Mouse (Mus musculus): Measurements from ENCODE around the gene Nceh1. TPM values are rescaled to one million over a fixed set of nuclear protein-coding genes. Genes with fewer than 3 reads are reported as not detected.
A peak's percentile ranks its signal among the peaks of the same experiment; 100 is the strongest.
"Not testable (repeated sequence)": the region's sequence is repeated elsewhere in the genome, so short reads cannot be mapped to it uniquely, and the experiment has no call there.

Nceh1 gene
- polyA plus RNA-seq, 1 experiment from 2014 or later: 14.0 TPM

DNA sequence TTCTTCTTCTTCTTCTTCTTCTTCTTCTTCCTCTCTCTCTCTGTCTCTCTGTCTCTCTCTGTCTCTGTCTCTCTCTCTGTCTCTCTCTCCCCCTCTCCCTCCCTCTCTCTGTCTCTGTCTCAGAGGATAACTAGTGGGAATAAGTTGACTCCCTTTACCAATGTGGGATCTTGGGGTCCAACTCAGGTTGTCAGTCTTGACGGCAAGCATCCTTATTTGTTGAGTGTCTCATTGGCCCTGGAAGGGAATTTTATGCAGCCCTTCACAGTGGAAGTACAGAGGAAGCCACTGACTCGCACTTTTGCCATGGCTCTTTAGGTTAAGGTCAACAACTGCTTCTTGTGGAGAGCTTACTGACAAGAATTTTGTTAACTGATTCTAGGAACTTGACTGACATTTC, 105.5 kb downstream of the Nceh1 start:
- no peak for ATAC-seq (ENCODE audit: extremely low read depth, insufficient number of reproducible peaks, low FRiP score, low TSS enrichment)
- no peaks in the 10 kb centered on the region for H3K36me3 ChIP-seq
- H3K27me3 ChIP-seq (replicated peaks): 0 out of 2 replicates have a peak, but pooled peaks cover 2% of the 10 kb centered on the region
- H3K9ac ChIP-seq: no peak overlapping the region
- 50% methylated on average over 2 of the region's 2 CpGs for WGBS
- H3K4me1 ChIP-seq: peaks cover 16% of the 10 kb centered on the region
- H3K9me3 ChIP-seq: no peaks in the 10 kb centered on the region
- no peak overlapping the region for H3K4me2 ChIP-seq
- no peak overlapping the region for H3K4me3 ChIP-seq
- H3K27ac ChIP-seq (replicated peaks): no peak overlapping the region

DNA sequence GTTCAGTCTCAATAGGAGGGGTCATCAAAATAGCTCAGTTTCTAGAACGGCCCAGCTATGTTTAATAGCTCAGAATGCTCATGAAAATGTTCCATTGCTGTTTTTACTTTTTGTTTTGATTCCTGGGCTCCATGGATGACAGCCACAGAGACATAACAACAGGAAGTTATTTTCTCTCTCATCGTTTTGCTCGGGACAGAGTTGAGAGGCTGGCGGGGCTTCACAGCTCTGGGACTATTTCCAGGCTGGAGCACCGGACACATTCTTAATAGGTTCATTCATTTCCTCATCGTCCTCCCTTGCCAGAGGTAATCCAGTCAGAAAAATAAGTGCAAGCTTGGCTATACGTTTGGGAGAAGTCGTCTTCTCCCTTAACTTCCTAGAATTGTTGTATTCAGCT, 106.1 kb downstream of the Nceh1 start:
- 32% methylated on average over 8 of the region's 8 CpGs for WGBS
- H3K36me3 ChIP-seq: no peaks in the 10 kb centered on the region
- H3K4me1 ChIP-seq: peaks cover 10% of the 10 kb centered on the region
- no peak for ATAC-seq (ENCODE audit: extremely low read depth, insufficient number of reproducible peaks, low FRiP score, low TSS enrichment)
- H3K4me3 ChIP-seq: no peak overlapping the region
- 0 out of 2 replicates have a peak, but pooled peaks cover 2% of the 10 kb centered on the region for H3K27me3 ChIP-seq (replicated peaks)
- H3K9me3 ChIP-seq: no peaks in the 10 kb centered on the region
- no peak overlapping the region for H3K9ac ChIP-seq
- no peak overlapping the region for H3K4me2 ChIP-seq
- peak overlapping the region; percentile 20; the same call in 1 of the 2 replicates for H3K27ac ChIP-seq (replicated peaks)

DNA sequence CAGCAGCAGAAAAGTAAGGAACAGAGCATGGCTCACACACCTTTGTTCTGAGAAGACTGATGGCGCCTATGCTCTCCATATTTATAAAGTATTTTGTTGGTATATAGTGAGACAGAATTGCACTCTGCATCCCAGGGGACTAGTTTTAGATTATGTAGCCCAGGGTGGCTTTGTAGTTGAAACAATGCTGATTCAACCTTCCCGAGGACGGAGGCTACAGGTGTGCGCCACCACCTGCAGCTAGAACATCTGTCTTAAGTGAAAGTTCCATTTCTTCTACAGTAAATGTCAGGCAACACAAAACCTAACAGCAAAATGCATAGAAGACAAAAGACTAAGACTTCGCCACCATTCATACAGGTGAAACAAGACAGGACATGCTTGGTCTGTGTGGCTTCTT, 107.5 kb downstream of the Nceh1 start:
- Histone ChIP-seq H3K27me3 (replicated peaks) (0 out of 2 replicates have a peak, but pooled peaks cover 2% of the 10 kb centered on the region), H3K9me3 (no peaks in the 10 kb centered on the region), H3K9ac (no peak overlapping the region), H3K36me3 (no peaks in the 10 kb centered on the region), H3K4me1 (peaks cover 10% of the 10 kb centered on the region), H3K27ac (replicated peaks) (no peak overlapping the region), H3K4me3 (no peak overlapping the region), H3K4me2 (no peak overlapping the region)
- no peak for ATAC-seq (ENCODE audit: extremely low read depth, insufficient number of reproducible peaks, low FRiP score, low TSS enrichment)
- WGBS: 80% methylated on average over 5 of the region's 5 CpGs

DNA sequence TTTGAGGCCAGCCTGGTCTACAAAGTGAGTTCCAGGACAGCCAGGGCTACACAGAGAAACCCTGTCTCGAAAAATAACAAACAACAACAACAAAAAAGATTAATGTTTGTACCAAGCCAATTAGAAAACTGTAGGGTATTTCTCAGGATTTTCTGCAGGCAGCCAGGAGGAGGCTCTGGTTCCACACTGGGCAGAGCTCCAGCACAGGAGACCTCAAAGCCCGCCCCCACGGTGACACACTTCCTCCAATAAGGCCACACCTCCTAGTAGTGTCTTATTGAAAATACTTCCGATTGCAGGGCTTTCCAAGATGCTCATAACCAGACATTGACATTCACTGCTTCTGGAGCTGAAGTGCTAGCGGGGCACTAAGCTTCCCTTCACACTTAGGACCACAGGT, 108.2 kb downstream of the Nceh1 start:
- peaks cover 10% of the 10 kb centered on the region for H3K4me1 ChIP-seq
- H3K9me3 ChIP-seq; ATAC-seq (ENCODE audit: extremely low read depth, insufficient number of reproducible peaks, low FRiP score, low TSS enrichment); H3K9ac ChIP-seq; H3K27me3 ChIP-seq (replicated peaks); H3K27ac ChIP-seq (replicated peaks); H3K4me3 ChIP-seq; H3K4me2 ChIP-seq; H3K36me3 ChIP-seq: not testable (repeated sequence)
- 73% methylated on average over 5 of the region's 5 CpGs for WGBS

DNA sequence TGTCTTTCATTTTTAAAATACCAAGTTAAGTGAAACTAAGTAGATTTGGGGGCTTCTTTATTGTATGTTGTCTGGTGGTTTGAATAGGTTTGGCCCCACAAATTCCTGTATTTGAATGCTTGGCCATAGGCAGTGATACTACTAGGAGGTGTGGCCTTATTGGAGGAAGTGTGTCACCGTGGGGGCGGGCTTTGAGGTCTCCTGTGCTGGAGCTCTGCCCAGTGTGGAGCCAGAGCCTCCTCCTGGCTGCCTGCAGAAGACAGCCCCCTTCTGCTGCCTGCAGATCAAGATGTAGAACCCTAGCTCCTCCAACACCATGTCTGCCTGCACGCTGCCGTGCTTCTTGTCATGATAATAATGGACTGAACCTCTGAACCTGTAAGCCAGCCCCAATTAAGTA, 108.6 kb downstream of the Nceh1 start:
- peaks cover 10% of the 10 kb centered on the region for H3K4me1 ChIP-seq
- not testable (repeated sequence) for H3K9me3 ChIP-seq; H3K27ac ChIP-seq (replicated peaks); H3K27me3 ChIP-seq (replicated peaks); ATAC-seq (ENCODE audit: extremely low read depth, insufficient number of reproducible peaks, low FRiP score, low TSS enrichment); H3K36me3 ChIP-seq; H3K4me2 ChIP-seq; H3K4me3 ChIP-seq; H3K9ac ChIP-seq
- WGBS: 78% methylated on average over 4 of the region's 4 CpGs

DNA sequence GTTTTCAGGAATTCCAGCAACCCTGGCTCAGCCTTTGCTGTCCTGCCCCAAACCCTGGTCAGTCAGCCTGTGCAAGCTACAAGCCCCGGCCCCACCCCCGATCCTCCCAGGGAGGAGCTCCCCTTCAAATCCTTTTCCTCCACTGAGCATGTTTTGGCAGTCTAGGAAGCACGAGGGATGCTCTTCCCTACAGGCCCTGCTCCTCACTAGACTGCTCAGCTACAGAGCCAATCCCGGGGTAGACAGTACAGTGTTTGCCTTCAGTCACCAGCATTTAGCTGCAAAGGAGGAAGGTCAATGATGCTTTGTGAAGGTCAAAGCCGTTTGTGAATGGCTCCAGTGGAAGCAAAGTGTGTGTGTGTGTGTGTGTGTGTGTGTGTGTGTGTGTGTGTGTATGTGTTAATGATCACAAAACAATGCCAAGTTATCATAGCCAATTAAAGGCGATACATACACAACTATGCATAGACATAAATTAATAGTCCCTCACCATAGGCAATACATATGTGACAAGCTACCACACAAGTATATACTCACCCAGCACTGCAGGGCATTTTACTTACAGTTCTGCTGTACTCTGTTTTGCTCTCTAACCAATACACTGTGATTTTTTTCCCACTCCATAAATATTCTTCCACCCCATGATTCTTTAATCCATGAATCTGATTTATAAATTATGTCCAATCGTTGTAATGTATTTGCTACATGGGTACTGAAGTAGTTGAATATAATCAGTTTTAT, 111.0 kb downstream of the Nceh1 start:
- Histone ChIP-seq H3K27me3 (replicated peaks) (no peaks in the 10 kb centered on the region), H3K27ac (replicated peaks) (no peak overlapping the region), H3K36me3 (no peaks in the 10 kb centered on the region), H3K9ac (no peak overlapping the region), H3K4me2 (no peak overlapping the region), H3K9me3 (no peaks in the 10 kb centered on the region), H3K4me1 (peaks cover 5% of the 10 kb centered on the region; the same call in 1 of the 2 replicates), H3K4me3 (no peak overlapping the region)
- no peak for ATAC-seq (ENCODE audit: extremely low read depth, insufficient number of reproducible peaks, low FRiP score, low TSS enrichment)
- 64% methylated on average over 7 of the region's 7 CpGs for WGBS

DNA sequence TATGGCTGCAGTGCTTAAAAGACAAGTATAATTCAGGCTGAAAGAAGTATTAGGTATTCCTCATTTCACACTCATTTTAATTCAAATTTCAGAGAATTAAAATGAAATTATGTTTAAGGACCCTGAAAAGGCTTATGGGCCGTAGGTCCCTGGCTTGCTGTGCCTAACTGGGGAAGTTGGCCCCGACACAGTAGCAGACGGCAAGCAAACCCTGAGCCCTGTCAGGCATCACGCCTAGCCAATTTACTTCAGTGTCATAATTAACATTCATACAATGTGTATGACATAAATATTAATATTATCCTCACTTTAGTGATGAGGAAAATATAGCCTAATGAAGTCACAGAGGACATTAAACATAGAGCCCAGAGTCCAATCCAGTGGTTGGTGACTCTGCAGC, 117.7 kb downstream of the Nceh1 start:
- no peaks in the 10 kb centered on the region for H3K27me3 ChIP-seq (replicated peaks)
- no peak overlapping the region for H3K4me3 ChIP-seq
- H3K36me3 ChIP-seq: no peaks in the 10 kb centered on the region
- WGBS: 80% methylated on average over 4 of the region's 4 CpGs
- no peaks in the 10 kb centered on the region for H3K4me1 ChIP-seq
- ATAC-seq (ENCODE audit: extremely low read depth, insufficient number of reproducible peaks, low FRiP score, low TSS enrichment): no peak
- no peak overlapping the region for H3K4me2 ChIP-seq
- H3K27ac ChIP-seq (replicated peaks): no peak overlapping the region
- H3K9me3 ChIP-seq: no peaks in the 10 kb centered on the region
- H3K9ac ChIP-seq: no peak overlapping the region

DNA sequence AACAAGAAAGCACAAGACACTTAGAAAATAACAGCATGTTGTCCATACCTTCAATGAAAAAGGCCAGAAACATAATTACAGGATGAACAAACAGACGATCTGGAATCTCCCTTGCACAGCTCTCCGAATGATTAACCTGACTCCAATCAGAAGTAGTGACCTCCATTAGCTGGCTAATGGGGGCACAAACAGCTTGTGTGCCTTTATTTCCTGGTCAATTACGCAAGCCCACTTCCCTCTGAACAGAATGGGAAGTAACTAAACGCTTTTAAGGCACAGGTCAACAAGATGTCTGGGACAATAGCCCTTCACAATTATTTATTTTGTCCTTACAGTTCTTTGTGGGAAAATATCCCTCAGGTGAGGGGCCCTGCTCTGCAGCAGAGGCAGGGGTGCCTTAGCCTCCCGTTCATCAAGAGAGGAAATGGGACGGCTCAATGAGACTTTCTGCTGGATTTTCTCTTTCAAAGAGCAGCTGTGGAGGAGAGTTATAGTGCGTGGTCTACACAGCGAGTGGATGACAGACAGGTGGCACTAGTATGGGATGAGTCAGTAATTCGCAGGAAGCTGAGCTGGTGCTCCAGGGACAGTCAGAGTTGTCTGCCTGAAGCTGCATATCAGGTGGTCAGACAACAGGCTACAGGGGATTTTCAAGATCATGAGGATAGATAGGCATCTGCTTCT, 119.7 kb downstream of the Nceh1 start:
- no peak overlapping the region for H3K27ac ChIP-seq (replicated peaks)
- H3K4me3 ChIP-seq: no peak overlapping the region
- ATAC-seq (ENCODE audit: extremely low read depth, insufficient number of reproducible peaks, low FRiP score, low TSS enrichment): no peak
- no peak overlapping the region for H3K9ac ChIP-seq
- H3K4me1 ChIP-seq: no peaks in the 10 kb centered on the region
- no peaks in the 10 kb centered on the region for H3K27me3 ChIP-seq (replicated peaks)
- no peaks in the 10 kb centered on the region for H3K9me3 ChIP-seq
- no peaks in the 10 kb centered on the region for H3K36me3 ChIP-seq
- H3K4me2 ChIP-seq: no peak overlapping the region
- WGBS: 66% methylated on average over 9 of the region's 9 CpGs

DNA sequence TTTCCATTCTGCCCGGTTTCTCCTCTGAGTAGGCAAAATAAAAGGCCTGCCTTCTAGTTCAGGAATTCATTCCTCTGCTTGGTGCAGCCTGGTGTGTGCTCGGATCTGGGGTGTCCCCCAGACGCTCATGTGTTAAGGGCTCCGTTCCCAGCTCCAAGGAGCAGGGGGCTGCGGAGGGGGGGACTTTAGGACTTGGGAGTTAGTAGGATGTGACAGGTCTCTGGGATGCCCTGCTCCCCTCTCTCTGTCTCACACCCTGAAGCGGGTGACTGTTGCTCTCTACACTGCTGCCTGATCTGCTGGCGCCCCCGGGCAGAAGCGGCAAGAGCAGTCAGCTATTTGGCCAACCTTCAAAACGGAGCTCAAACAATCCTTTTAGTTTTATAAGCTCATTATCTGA, 124.0 kb downstream of the Nceh1 start:
- no peak for ATAC-seq (ENCODE audit: extremely low read depth, insufficient number of reproducible peaks, low FRiP score, low TSS enrichment)
- no peak overlapping the region for H3K9ac ChIP-seq
- H3K4me1 ChIP-seq: no peaks in the 10 kb centered on the region
- no peak overlapping the region for H3K27ac ChIP-seq (replicated peaks)
- no peak overlapping the region for H3K4me3 ChIP-seq
- 78% methylated on average over 10 of the region's 10 CpGs for WGBS
- no peaks in the 10 kb centered on the region for H3K9me3 ChIP-seq
- H3K36me3 ChIP-seq: no peaks in the 10 kb centered on the region
- H3K27me3 ChIP-seq (replicated peaks): no peaks in the 10 kb centered on the region
- no peak overlapping the region for H3K4me2 ChIP-seq

DNA sequence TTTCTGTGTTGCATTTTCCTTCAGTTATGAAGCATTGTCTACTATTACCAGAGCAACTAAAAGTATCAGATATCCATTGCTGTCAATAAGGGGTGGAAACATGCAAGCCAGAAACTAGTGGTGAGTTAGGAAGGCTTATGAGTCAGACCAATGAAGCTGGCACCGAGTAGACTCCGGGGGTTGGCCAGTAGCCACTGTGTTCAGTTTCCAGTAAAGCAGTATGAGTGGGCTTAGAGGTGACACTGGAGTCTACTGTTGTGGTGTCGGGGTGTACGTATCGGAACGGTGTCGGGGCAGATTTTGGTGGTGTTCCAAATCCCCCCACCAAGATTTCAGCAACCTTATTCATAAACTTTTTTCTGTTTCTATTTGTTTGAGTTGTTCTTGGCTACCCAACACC, 128.2 kb downstream of the Nceh1 start:
- 89% methylated on average over 7 of the region's 7 CpGs for WGBS
- Histone ChIP-seq H3K36me3 (no peaks in the 10 kb centered on the region), H3K27ac (replicated peaks) (no peak overlapping the region), H3K9ac (no peak overlapping the region), H3K9me3 (no peaks in the 10 kb centered on the region), H3K4me3 (no peak overlapping the region), H3K27me3 (replicated peaks) (no peaks in the 10 kb centered on the region), H3K4me1 (no peaks in the 10 kb centered on the region), H3K4me2 (no peak overlapping the region)
- ATAC-seq (ENCODE audit: extremely low read depth, insufficient number of reproducible peaks, low FRiP score, low TSS enrichment): no peak

DNA sequence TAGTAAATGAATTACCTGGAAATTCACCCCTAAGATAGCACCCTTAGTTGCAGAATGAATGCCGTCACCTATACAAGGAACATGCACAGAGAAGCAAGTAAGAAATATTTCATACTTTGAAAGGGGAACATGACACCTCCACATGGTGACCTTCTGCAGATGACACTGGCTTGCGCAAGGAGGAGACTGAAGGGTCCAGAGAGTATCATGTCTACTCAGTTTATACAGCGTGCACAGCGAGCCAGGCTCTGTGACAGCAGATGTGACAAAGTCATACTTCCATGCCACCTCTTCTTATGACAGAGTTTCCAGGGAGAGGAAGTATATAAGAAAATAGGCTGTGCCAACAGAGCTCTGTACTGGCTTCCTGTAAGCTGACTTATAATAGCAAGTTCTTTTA, 128.7 kb downstream of the Nceh1 start:
- Histone ChIP-seq H3K4me2 (no peak overlapping the region), H3K4me1 (peaks cover under 1% of the 10 kb centered on the region), H3K9me3 (no peaks in the 10 kb centered on the region), H3K4me3 (no peak overlapping the region), H3K36me3 (no peaks in the 10 kb centered on the region), H3K27ac (replicated peaks) (no peak overlapping the region), H3K27me3 (replicated peaks) (no peaks in the 10 kb centered on the region), H3K9ac (no peak overlapping the region)
- 82% methylated on average over 4 of the region's 4 CpGs for WGBS
- ATAC-seq (ENCODE audit: extremely low read depth, insufficient number of reproducible peaks, low FRiP score, low TSS enrichment): no peak
